Mouse (Mus musculus) spleen, adult 18-20 months (tissue): Measurements from ENCODE around the gene Olfr547.

ENCODE experiments used
- DNase-seq, 2 experiments: peaks; one replicate each; pipeline ENCODE4 v3.0.0; 2022; ENCODE audit warnings: mixed read lengths in 2 of 2

Olfr547 gene

DNA sequence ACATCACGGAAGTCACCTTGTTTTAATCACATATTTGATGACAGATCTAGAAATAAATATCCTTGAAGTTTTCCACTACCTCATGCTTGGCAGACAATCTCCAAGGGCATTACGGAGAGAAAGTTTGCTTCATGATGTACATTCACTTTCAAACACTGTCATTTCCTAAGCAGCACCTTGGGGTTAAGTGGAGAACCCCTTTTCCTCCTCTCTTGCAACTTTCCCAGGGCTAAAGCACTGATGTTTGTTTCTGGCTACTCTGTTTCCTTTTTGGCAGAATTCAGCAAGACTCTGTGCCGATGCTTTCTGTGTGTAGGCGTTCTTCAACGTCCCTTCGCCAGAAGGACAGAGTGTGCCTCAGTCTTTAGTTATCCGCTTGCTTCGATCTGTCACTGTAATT, 36.6 kb downstream of the Olfr547 start, which contains the start of gene Olfr550:
Olfr550 (plus strand) TSS at position 301 of the 400 bp plus-strand sequence.
- DNase-seq: no peak

- no peak for DNase-seq
Measured at GRCm38 (mm10) chr7:102573174-102573830, 38.8 kb downstream of the Olfr547 start.

- no peak for DNase-seq
Measured at GRCm38 (mm10) chr7:102575998-102576397, 41.4 kb downstream of the Olfr547 start.
